Mouse (Mus musculus): Measurements from ENCODE around the gene Gps1. TPM values are rescaled to one million over a fixed set of nuclear protein-coding genes. Genes with fewer than 3 reads are reported as not detected.

Gene Gps1
- total and polyA plus RNA-seq, 3 experiments: 173 to 266 (median 219) TPM

- Histone ChIP-seq H3K9ac (ENCODE audit: control insufficient read depth, low read depth, low read length, poor library complexity, severe bottlenecking) (no peak overlapping the region), H3K4me3 (ENCODE audit: control insufficient read depth in 1 of 2, insufficient read depth in 1 of 2, low read depth in 2 of 2, low read length in 2 of 2) (no peak overlapping the region), H3K27me3 (ENCODE audit: control insufficient read depth in 1 of 2, insufficient read depth in 2 of 2, low read length in 2 of 2) (no peaks in the 10 kb centered on the region), H3K79me2 (ENCODE audit: control insufficient read depth, insufficient read depth, low read length, poor library complexity) (no peaks in the 10 kb centered on the region), H3K27ac (ENCODE audit: control insufficient read depth, low read depth, low read length) (no peak overlapping the region), H3K4me1 (ENCODE audit: control insufficient read depth in 1 of 2, insufficient read depth in 2 of 2, low read length in 2 of 2) (peaks cover 0 to 3% of the 10 kb centered on the region in 2 experiments; a peak in 1 of 4 replicates), H3K9me3 (replicated peaks; ENCODE audit: insufficient read depth, low read length) (no peaks in the 10 kb centered on the region), H3K36me3 (ENCODE audit: control insufficient read depth in 1 of 2, insufficient read depth in 2 of 2, low read length in 2 of 2) (peaks cover 0 to 2% of the 10 kb centered on the region in 2 experiments; a peak in 1 of 4 replicates)
- DNase-seq (ENCODE audit: low read depth, low spot score): no peak
- TF ChIP-seq POLR2AphosphoS5 (IDR thresholded peaks at IDR 0.05; ENCODE audit: borderline replicate concordance, low read depth, low read length): no peak
- TF ChIP-seq UBTF (IDR thresholded peaks at IDR 0.05; ENCODE audit: borderline replicate concordance, insufficient read depth, low read depth, low read length): no peak
- no peak for TF ChIP-seq GABPA (IDR thresholded peaks at IDR 0.05; ENCODE audit: low read depth, low read length)
- no peak for TF ChIP-seq ZC3H11A (IDR thresholded peaks at IDR 0.05; ENCODE audit: low read depth, low read length)
- no peak for TF ChIP-seq TAL1 (IDR thresholded peaks at IDR 0.05; ENCODE audit: low read length)
- TF ChIP-seq MAZ (IDR thresholded peaks at IDR 0.05; ENCODE audit: low read depth, low read length): no peak
- TF ChIP-seq TBP (IDR thresholded peaks at IDR 0.05; ENCODE audit: low read depth, low read length): no peak
- no peak for TF ChIP-seq MYC (IDR thresholded peaks at IDR 0.05; ENCODE audit: low read depth, low read length)
- no peak for TF ChIP-seq TCF12 (IDR thresholded peaks at IDR 0.05; ENCODE audit: low read depth, low read length)
- TF ChIP-seq CHD2 (IDR thresholded peaks at IDR 0.05; ENCODE audit: low read length): no peak
- TF ChIP-seq RCOR1 (IDR thresholded peaks at IDR 0.05; ENCODE audit: low read depth, low read length): no peak
Observed at GRCm38 (mm10) chr11:120833555-120834280, 49.6 kb downstream of the Gps1 start.

Other genes starting within 250 kb of the Gps1 start
- gene Mcrip1, start 234.5 kb upstream of the Gps1 start, total RNA-seq (2012; rRNA removed): 27.2 and 36.6 TPM in 2 replicates
- 10 to 100 TPM in 1 of 2 experiments, not detected in 1; 83.5 TPM for gene Mcrip1, start 234.5 kb upstream of the Gps1 start, polyA plus RNA-seq (2012; ENCODE audit: insufficient read depth in 1 of 2, insufficient read length in 2 of 2, low read depth in 1 of 2, low replicate concordance in 2 of 2, missing spikeins in 1 of 2)
- gene Ppp1r27, start 233.1 kb upstream of the Gps1 start, total RNA-seq (2012; rRNA removed): not detected in 2 replicates
- not detected for gene Ppp1r27, start 233.1 kb upstream of the Gps1 start, polyA plus RNA-seq (2012; ENCODE audit: insufficient read depth in 1 of 2, insufficient read length in 2 of 2, low read depth in 1 of 2, low replicate concordance in 2 of 2, missing spikeins in 1 of 2)
- gene P4hb, start 211.0 kb upstream of the Gps1 start, total RNA-seq (2012; rRNA removed): 625 and 639 TPM in 2 replicates
- gene P4hb, start 211.0 kb upstream of the Gps1 start, polyA plus RNA-seq (2012; ENCODE audit: insufficient read depth in 1 of 2, insufficient read length in 2 of 2, low read depth in 1 of 2, low replicate concordance in 2 of 2, missing spikeins in 1 of 2): 1,000 to 10,000 TPM in 1 of 2 experiments, 100 to 1,000 TPM in 1; 563 to 1,152 TPM
- 364 and 367 TPM in 2 replicates for gene Arhgdia, start 202.6 kb upstream of the Gps1 start, total RNA-seq (2012; rRNA removed)
- 100 to 1,000 TPM; 601 to 821 TPM for gene Arhgdia, start 202.6 kb upstream of the Gps1 start, polyA plus RNA-seq (2012; ENCODE audit: insufficient read depth in 1 of 2, insufficient read length in 2 of 2, low read depth in 1 of 2, low replicate concordance in 2 of 2, missing spikeins in 1 of 2)
- 1,072 and 1,078 TPM in 2 replicates for gene Alyref, start 185.9 kb upstream of the Gps1 start, total RNA-seq (2012; rRNA removed)
- 100 to 1,000 TPM in 1 of 2 experiments, not detected in 1; 600 TPM for gene Alyref, start 185.9 kb upstream of the Gps1 start, polyA plus RNA-seq (2012; ENCODE audit: insufficient read depth in 1 of 2, insufficient read length in 2 of 2, low read depth in 1 of 2, low replicate concordance in 2 of 2, missing spikeins in 1 of 2)
- 97.3 and 130 TPM in 2 replicates for gene Anapc11, start 185.9 kb upstream of the Gps1 start, total RNA-seq (2012; rRNA removed)
- gene Anapc11, start 185.9 kb upstream of the Gps1 start, polyA plus RNA-seq (2012; ENCODE audit: insufficient read depth in 1 of 2, insufficient read length in 2 of 2, low read depth in 1 of 2, low replicate concordance in 2 of 2, missing spikeins in 1 of 2): 100 to 1,000 TPM in 1 of 2 experiments, not detected in 1; 120 TPM
- 0.27 and 0.62 TPM in 2 replicates for gene Npb, start 175.8 kb upstream of the Gps1 start, total RNA-seq (2012; rRNA removed)
- gene Npb, start 175.8 kb upstream of the Gps1 start, polyA plus RNA-seq (2012; ENCODE audit: insufficient read depth in 1 of 2, insufficient read length in 2 of 2, low read depth in 1 of 2, low replicate concordance in 2 of 2, missing spikeins in 1 of 2): 1 to 10 TPM in 1 of 2 experiments, not detected in 1; 1.7 TPM
- gene Pcyt2, start 166.3 kb upstream of the Gps1 start, total RNA-seq (2012; rRNA removed): 71.8 and 86.7 TPM in 2 replicates
- 10 to 100 TPM in 1 of 2 experiments, not detected in 1; 87.3 TPM for gene Pcyt2, start 166.3 kb upstream of the Gps1 start, polyA plus RNA-seq (2012; ENCODE audit: insufficient read depth in 1 of 2, insufficient read length in 2 of 2, low read depth in 1 of 2, low replicate concordance in 2 of 2, missing spikeins in 1 of 2)
- 61.6 and 78.2 TPM in 2 replicates for gene Sirt7, start 159.0 kb upstream of the Gps1 start, total RNA-seq (2012; rRNA removed)
- 10 to 100 TPM in 1 of 2 experiments, not detected in 1; 72.3 TPM for gene Sirt7, start 159.0 kb upstream of the Gps1 start, polyA plus RNA-seq (2012; ENCODE audit: insufficient read depth in 1 of 2, insufficient read length in 2 of 2, low read depth in 1 of 2, low replicate concordance in 2 of 2, missing spikeins in 1 of 2)
- 26.5 and 29.7 TPM in 2 replicates for gene Mafg, start 150.7 kb upstream of the Gps1 start, total RNA-seq (2012; rRNA removed)
- 100 to 1,000 TPM in 1 of 2 experiments, 10 to 100 TPM in 1; 54.0 to 113 TPM for gene Mafg, start 150.7 kb upstream of the Gps1 start, polyA plus RNA-seq (2012; ENCODE audit: insufficient read depth in 1 of 2, insufficient read length in 2 of 2, low read depth in 1 of 2, low replicate concordance in 2 of 2, missing spikeins in 1 of 2)
- 2.6 and 7.1 TPM in 2 replicates for gene Pycr1, start 140.5 kb upstream of the Gps1 start, total RNA-seq (2012; rRNA removed)
- gene Pycr1, start 140.5 kb upstream of the Gps1 start, polyA plus RNA-seq (2012; ENCODE audit: insufficient read depth in 1 of 2, insufficient read length in 2 of 2, low read depth in 1 of 2, low replicate concordance in 2 of 2, missing spikeins in 1 of 2): 10 to 100 TPM in 1 of 2 experiments, not detected in 1; 15.3 TPM
- gene Myadml2, start 136.1 kb upstream of the Gps1 start, total RNA-seq (2012; rRNA removed): not detected in 2 replicates
- not detected for gene Myadml2, start 136.1 kb upstream of the Gps1 start, polyA plus RNA-seq (2012; ENCODE audit: insufficient read depth in 1 of 2, insufficient read length in 2 of 2, low read depth in 1 of 2, low replicate concordance in 2 of 2, missing spikeins in 1 of 2)
- gene Notum, start 123.1 kb upstream of the Gps1 start, total RNA-seq (2012; rRNA removed): not detected in 2 replicates
- not detected for gene Notum, start 123.1 kb upstream of the Gps1 start, polyA plus RNA-seq (2012; ENCODE audit: insufficient read depth in 1 of 2, insufficient read length in 2 of 2, low read depth in 1 of 2, low replicate concordance in 2 of 2, missing spikeins in 1 of 2)
- gene Aspscr1, start 111.3 kb upstream of the Gps1 start, total RNA-seq (2012; rRNA removed): 31.9 and 36.2 TPM in 2 replicates
- 10 to 100 TPM in 1 of 2 experiments, not detected in 1; 72.5 TPM for gene Aspscr1, start 111.3 kb upstream of the Gps1 start, polyA plus RNA-seq (2012; ENCODE audit: insufficient read depth in 1 of 2, insufficient read length in 2 of 2, low read depth in 1 of 2, low replicate concordance in 2 of 2, missing spikeins in 1 of 2)
- 140 and 141 TPM in 2 replicates for gene Cenpx, start 70.5 kb upstream of the Gps1 start, total RNA-seq (2012; rRNA removed)
- gene Cenpx, start 70.5 kb upstream of the Gps1 start, polyA plus RNA-seq (2012; ENCODE audit: insufficient read depth in 1 of 2, insufficient read length in 2 of 2, low read depth in 1 of 2, low replicate concordance in 2 of 2, missing spikeins in 1 of 2): 100 to 1,000 TPM in 1 of 2 experiments, not detected in 1; 206 TPM
- gene Lrrc45, start 70.3 kb upstream of the Gps1 start, total RNA-seq (2012; rRNA removed): 26.5 and 45.1 TPM in 2 replicates
- 10 to 100 TPM in 1 of 2 experiments, not detected in 1; 31.0 TPM for gene Lrrc45, start 70.3 kb upstream of the Gps1 start, polyA plus RNA-seq (2012; ENCODE audit: insufficient read depth in 1 of 2, insufficient read length in 2 of 2, low read depth in 1 of 2, low replicate concordance in 2 of 2, missing spikeins in 1 of 2)
- gene Rac3, start 62.8 kb upstream of the Gps1 start, total RNA-seq (2012; rRNA removed): 7.8 and 12.0 TPM in 2 replicates
- gene Rac3, start 62.8 kb upstream of the Gps1 start, polyA plus RNA-seq (2012; ENCODE audit: insufficient read depth in 1 of 2, insufficient read length in 2 of 2, low read depth in 1 of 2, low replicate concordance in 2 of 2, missing spikeins in 1 of 2): 10 to 100 TPM in 1 of 2 experiments, not detected in 1; 13.1 TPM
- gene Dcxr, start 57.0 kb upstream of the Gps1 start, total RNA-seq (2012; rRNA removed): 12.0 and 14.1 TPM in 2 replicates
- 10 to 100 TPM in 1 of 2 experiments, not detected in 1; 12.2 TPM for gene Dcxr, start 57.0 kb upstream of the Gps1 start, polyA plus RNA-seq (2012; ENCODE audit: insufficient read depth in 1 of 2, insufficient read length in 2 of 2, low read depth in 1 of 2, low replicate concordance in 2 of 2, missing spikeins in 1 of 2)
- gene Cbr2, start 52.2 kb upstream of the Gps1 start, total RNA-seq (2012; rRNA removed): not detected in 2 replicates
- gene Cbr2, start 52.2 kb upstream of the Gps1 start, polyA plus RNA-seq (2012; ENCODE audit: insufficient read depth in 1 of 2, insufficient read length in 2 of 2, low read depth in 1 of 2, low replicate concordance in 2 of 2, missing spikeins in 1 of 2): not detected
- gene Hmga1b, start 21.5 kb upstream of the Gps1 start, total RNA-seq (2012; rRNA removed): 190 and 206 TPM in 2 replicates
- 100 to 1,000 TPM in 1 of 2 experiments, not detected in 1; 633 TPM for gene Hmga1b, start 21.5 kb upstream of the Gps1 start, polyA plus RNA-seq (2012; ENCODE audit: insufficient read depth in 1 of 2, insufficient read length in 2 of 2, low read depth in 1 of 2, low replicate concordance in 2 of 2, missing spikeins in 1 of 2)
- gene Rfng, start 65 bp upstream of the Gps1 start, total RNA-seq (2012; rRNA removed): 10.9 and 12.7 TPM in 2 replicates
- 10 to 100 TPM in 1 of 2 experiments, not detected in 1; 40.7 TPM for gene Rfng, start 65 bp upstream of the Gps1 start, polyA plus RNA-seq (2012; ENCODE audit: insufficient read depth in 1 of 2, insufficient read length in 2 of 2, low read depth in 1 of 2, low replicate concordance in 2 of 2, missing spikeins in 1 of 2)
- 190 and 203 TPM in 2 replicates for gene Dus1l, start 12.1 kb downstream of the Gps1 start, total RNA-seq (2012; rRNA removed)
- 100 to 1,000 TPM in 1 of 2 experiments, not detected in 1; 171 TPM for gene Dus1l, start 12.1 kb downstream of the Gps1 start, polyA plus RNA-seq (2012; ENCODE audit: insufficient read depth in 1 of 2, insufficient read length in 2 of 2, low read depth in 1 of 2, low replicate concordance in 2 of 2, missing spikeins in 1 of 2)
- 317 and 342 TPM in 2 replicates for gene Fasn, start 40.3 kb downstream of the Gps1 start, total RNA-seq (2012; rRNA removed)
- gene Fasn, start 40.3 kb downstream of the Gps1 start, polyA plus RNA-seq (2012; ENCODE audit: insufficient read depth in 1 of 2, insufficient read length in 2 of 2, low read depth in 1 of 2, low replicate concordance in 2 of 2, missing spikeins in 1 of 2): 100 to 1,000 TPM; 256 to 313 TPM
- gene Ccdc57, start 148.6 kb downstream of the Gps1 start, total RNA-seq (2012; rRNA removed): 4.4 and 5.3 TPM in 2 replicates
- gene Ccdc57, start 148.6 kb downstream of the Gps1 start, polyA plus RNA-seq (2012; ENCODE audit: insufficient read depth in 1 of 2, insufficient read length in 2 of 2, low read depth in 1 of 2, low replicate concordance in 2 of 2, missing spikeins in 1 of 2): 1 to 10 TPM in 1 of 2 experiments, not detected in 1; 7.4 TPM
- gene Slc16a3, start 164.2 kb downstream of the Gps1 start, total RNA-seq (2012; rRNA removed): 570 and 748 TPM in 2 replicates
- 100 to 1,000 TPM in 1 of 2 experiments, 10 to 100 TPM in 1; 85.7 to 610 TPM for gene Slc16a3, start 164.2 kb downstream of the Gps1 start, polyA plus RNA-seq (2012; ENCODE audit: insufficient read depth in 1 of 2, insufficient read length in 2 of 2, low read depth in 1 of 2, low replicate concordance in 2 of 2, missing spikeins in 1 of 2)
- 81.3 and 83.2 TPM in 2 replicates for gene Csnk1d, start 207.1 kb downstream of the Gps1 start, total RNA-seq (2012; rRNA removed)
- 100 to 1,000 TPM; 121 to 329 TPM for gene Csnk1d, start 207.1 kb downstream of the Gps1 start, polyA plus RNA-seq (2012; ENCODE audit: insufficient read depth in 1 of 2, insufficient read length in 2 of 2, low read depth in 1 of 2, low replicate concordance in 2 of 2, missing spikeins in 1 of 2)